Mouse (Mus musculus) hindbrain, embryonic 15.5 days (tissue): ENCODE measurements around the gene Cep164. TPM values are rescaled to one million over a fixed set of nuclear protein-coding genes. Genes with fewer than 3 reads are reported as not detected.

Source experiments
- ATAC-seq: fragments of 200-750 bp; cut with Nextera tagmentation; 2 replicates; pipeline ENCODE4 v1.8.0; 2017; ENCODE audit warnings: low read depth, moderate number of reproducible peaks, moderate TSS enrichment; ENCODE audit not compliant: low FRiP score
- H3K27ac ChIP-seq: fragments of 300-500 bp; sonication (generic); replicated peaks from 2 replicates; pipeline ENCODE4 v1.5.1; 2015; ENCODE audit warnings: mild to moderate bottlenecking, inconsistent platforms
- H3K27me3 ChIP-seq: fragments of 300-500 bp; sonication (generic); 2 replicates; pipeline ENCODE4 v1.6.1; 2015; ENCODE audit warnings: control low read depth, inconsistent platforms
- H3K36me3 ChIP-seq: fragments of 300-500 bp; sonication (generic); 2 replicates; pipeline ENCODE4 v1.6.1; 2015; ENCODE audit warnings: control low read depth, inconsistent platforms
- H3K4me1 ChIP-seq: fragments of 300-500 bp; sonication (generic); replicated peaks from 2 replicates; pipeline ENCODE4 v1.6.1; 2015; ENCODE audit warnings: control low read depth, inconsistent platforms
- H3K4me2 ChIP-seq: fragments of 300-500 bp; sonication (generic); 2 replicates; pipeline ENCODE4 v1.6.1; 2015; ENCODE audit warnings: moderate library complexity, mild to moderate bottlenecking, inconsistent platforms
- H3K4me3 ChIP-seq: fragments of 300-500 bp; sonication (generic); 2 replicates; pipeline ENCODE4 v1.5.1; 2015; ENCODE audit warnings: mild to moderate bottlenecking, inconsistent platforms
- H3K9ac ChIP-seq: fragments of 300-500 bp; sonication (generic); 2 replicates; pipeline ENCODE4 v1.6.1; 2015; ENCODE audit warnings: inconsistent platforms
- H3K9me3 ChIP-seq: fragments of 300-500 bp; sonication (generic); 2 replicates; pipeline ENCODE4 v1.6.1; 2016; ENCODE audit warnings: control low read depth, inconsistent platforms
- WGBS: fragments of 180-500 bp; shearing (Covaris S2); methylation state at CpG from one replicate; pipeline ENCODE4 v1.1.7; 2015; 5-methylcytosine and 5-hydroxymethylcytosine counted together
- polyA plus RNA-seq: library from polyadenylated mRNA; unstranded; fragments of >200 nt; fragmentation: Nextera tagmentation; extraction: Ambion mirVana; gene quantifications from 2 replicates; pipeline ENCODE4 v1.2.1, GENCODE M21; 2015

Gene Cep164
- 14.8 and 14.9 TPM in 2 replicates for polyA plus RNA-seq

DNA sequence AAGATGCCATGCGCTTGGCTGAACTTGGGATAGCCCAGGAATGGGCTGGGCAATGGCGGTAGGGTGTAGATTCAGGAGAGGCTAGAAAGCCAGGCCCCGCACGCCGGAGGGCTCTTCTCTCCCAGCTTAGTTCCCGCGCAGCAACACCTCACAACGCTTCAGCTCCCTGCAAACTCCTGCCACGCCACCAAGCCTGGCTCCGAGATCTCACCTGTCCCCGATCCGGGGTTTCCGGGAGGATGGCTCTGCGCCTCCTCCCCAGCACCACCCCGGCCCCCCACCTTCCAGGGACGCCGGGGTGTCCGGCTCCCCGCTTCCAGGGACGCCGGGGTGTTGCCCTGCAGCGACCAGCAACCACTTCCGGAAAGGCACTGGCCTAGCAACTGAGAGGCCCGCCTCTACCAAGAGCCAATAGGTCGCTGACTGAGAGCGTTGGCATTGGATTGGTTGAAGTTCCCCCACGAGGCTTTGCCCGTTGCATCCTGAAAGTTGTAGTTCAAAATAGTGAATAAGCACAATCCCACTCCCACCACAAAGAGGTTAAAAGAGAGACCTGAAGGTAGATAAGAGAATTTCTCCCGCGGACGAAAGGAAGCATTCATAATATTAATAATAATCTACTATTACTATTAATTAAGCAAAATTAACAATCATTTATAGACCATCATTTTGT lies at the start of gene Cep164:
Gene Cep164 (minus strand): TSS at position 401 of the 673 bp plus-strand sequence.
- ATAC-seq = peak; percentile 96
- Histone ChIP-seq H3K27me3 (no peaks in the 10 kb centered on the region), H3K27ac (peak within 1 kb of the TSS; percentile 70), H3K4me1 (peaks cover 19% of the 10 kb centered on the region), H3K9me3 (no peaks in the 10 kb centered on the region), H3K4me3 (peak within 1 kb of the TSS; percentile 52), H3K4me2 (peak within 1 kb of the TSS; percentile 87), H3K9ac (peak within 1 kb of the TSS; percentile 51), H3K36me3 (no peaks in the 10 kb centered on the region)
- WGBS = under 1% methylated on average over 31 of the region's 31 CpGs

DNA sequence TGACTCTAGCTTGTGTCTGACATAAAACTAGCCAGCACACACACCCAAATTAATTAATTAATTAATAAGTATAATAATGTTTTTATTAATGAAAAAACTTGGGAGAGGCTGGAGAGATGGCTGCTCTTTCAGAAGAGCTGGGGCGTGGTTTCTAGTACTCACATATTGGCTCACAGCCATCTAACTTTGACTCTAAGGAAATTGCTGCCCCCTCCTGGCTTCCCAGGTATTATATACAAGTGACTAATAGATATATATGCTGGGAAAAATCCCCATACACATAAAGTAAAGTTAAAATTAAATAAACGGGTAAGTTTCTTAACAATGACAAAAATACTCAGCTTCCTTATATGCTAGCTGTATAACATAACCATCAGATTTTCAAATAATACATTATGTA lies 49.4 kb upstream of the Cep164 start:
- no peaks in the 10 kb centered on the region for H3K27me3 ChIP-seq
- no peak overlapping the region for H3K9ac ChIP-seq
- H3K9me3 ChIP-seq = no peaks in the 10 kb centered on the region
- H3K27ac ChIP-seq = no peak overlapping the region
- no peak overlapping the region for H3K4me2 ChIP-seq
- no peaks in the 10 kb centered on the region for H3K4me1 ChIP-seq
- 85% methylated on average over 2 of the region's 2 CpGs for WGBS
- H3K36me3 ChIP-seq = peaks cover 49% of the 10 kb centered on the region
- no peak overlapping the region for H3K4me3 ChIP-seq
- ATAC-seq = no peak

DNA sequence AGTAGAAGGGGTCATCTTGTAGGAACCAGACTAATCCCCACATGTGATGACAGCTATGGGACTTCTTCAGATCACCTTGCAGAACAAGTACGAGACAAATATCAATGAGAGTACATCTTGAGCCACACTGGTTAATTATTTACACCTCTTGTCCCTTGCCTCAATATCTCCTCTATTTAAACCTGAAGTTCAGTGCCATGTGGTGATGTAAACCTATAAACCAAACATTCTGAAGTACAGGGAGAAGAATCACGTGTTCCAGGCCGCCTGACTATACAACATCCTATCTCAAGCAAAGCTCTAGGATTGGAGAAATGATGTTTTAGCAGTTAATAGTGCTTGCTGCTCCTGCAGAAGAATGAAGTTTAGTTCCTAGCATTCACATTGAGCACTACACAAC lies 41.8 kb upstream of the Cep164 start:
- H3K9ac ChIP-seq = no peak overlapping the region
- H3K36me3 ChIP-seq = peaks cover 75% of the 10 kb centered on the region
- H3K4me1 ChIP-seq = no peaks in the 10 kb centered on the region
- H3K9me3 ChIP-seq = no peaks in the 10 kb centered on the region
- no peak overlapping the region for H3K27ac ChIP-seq
- no peak for ATAC-seq
- H3K27me3 ChIP-seq = no peaks in the 10 kb centered on the region
- 93% methylated on average over 3 of the region's 3 CpGs for WGBS
- H3K4me3 ChIP-seq = no peak overlapping the region
- no peak overlapping the region for H3K4me2 ChIP-seq

DNA sequence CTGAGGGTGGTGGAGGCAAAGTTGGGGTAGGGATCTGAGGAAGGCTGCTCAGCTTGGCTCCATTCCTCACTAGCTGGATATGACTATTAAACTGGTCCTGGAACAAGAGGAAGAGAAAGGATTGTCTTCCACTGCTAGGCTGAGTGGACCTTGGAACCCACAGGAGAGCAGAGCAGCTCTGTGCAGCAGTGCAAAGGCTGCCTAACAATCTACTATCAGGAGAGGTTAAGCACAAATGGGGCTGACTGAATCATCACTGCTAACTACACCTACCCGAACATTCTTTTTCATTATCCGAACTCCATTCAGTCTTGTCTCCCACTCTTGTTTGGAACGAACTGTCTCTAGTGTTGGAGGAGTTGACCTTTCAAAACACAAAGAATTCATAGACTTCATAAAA lies 40.7 kb upstream of the Cep164 start:
- Histone ChIP-seq H3K9me3 (no peaks in the 10 kb centered on the region), H3K36me3 (peaks cover 85% of the 10 kb centered on the region)

DNA sequence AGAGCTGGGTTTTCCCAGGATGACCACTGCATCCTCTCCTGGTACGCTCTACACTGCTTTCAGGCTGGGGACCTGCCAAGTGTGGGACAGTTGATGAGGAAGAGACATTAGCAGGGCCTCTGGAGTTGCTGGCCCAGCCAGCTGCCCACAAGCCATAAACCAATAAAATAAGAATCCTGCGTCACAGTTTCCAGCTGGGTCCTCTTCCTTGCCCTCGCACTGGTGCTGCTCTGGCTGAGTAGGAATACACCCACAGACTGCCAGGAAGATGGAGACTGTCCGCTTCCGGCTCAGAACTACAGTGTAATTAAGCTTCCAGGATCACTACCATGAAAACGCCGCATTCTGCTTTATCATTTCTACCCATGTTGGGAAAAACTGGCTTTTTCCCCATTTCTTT lies 33.3 kb upstream of the Cep164 start:
- Histone ChIP-seq H3K9me3 (no peaks in the 10 kb centered on the region), H3K27ac (no peak overlapping the region), H3K36me3 (peaks cover 89% of the 10 kb centered on the region), H3K4me2 (no peak overlapping the region), H3K4me1 (no peaks in the 10 kb centered on the region), H3K9ac (no peak overlapping the region), H3K4me3 (no peak overlapping the region), H3K27me3 (no peaks in the 10 kb centered on the region)
- ATAC-seq = no peak
- 69% methylated on average over 7 of the region's 7 CpGs for WGBS

More for the DNA sequence above, 40.7 kb upstream of the Cep164 start:
- Histone ChIP-seq H3K4me3 (no peak overlapping the region), H3K27ac (no peak overlapping the region), H3K4me2 (no peak overlapping the region), H3K9ac (no peak overlapping the region), H3K27me3 (no peaks in the 10 kb centered on the region), H3K4me1 (no peaks in the 10 kb centered on the region)
- ATAC-seq = no peak
- WGBS = 94% methylated on average over 3 of the region's 3 CpGs

DNA sequence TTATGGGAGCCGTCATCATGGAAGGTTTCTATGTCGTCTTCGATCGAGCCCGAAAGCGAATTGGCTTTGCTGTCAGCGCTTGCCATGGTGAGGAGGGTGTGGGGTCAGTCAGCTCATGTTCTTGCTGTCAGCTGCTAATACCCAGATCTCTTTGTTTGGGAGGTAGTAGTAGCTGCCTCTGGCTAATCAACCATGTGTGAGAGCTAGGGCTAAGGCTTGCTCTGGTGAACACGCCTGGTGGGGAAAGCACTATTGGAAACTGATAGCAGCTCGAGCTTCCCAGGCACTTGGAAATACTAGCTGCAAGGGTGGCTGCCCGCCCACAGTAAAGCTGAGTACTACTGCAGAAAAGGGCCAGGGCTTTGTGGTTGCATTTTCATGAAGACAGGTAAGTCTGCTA lies 30.9 kb upstream of the Cep164 start:
- WGBS = 94% methylated on average over 10 of the region's 10 CpGs
- H3K36me3 ChIP-seq = peaks cover 77% of the 10 kb centered on the region
- H3K4me1 ChIP-seq = no peaks in the 10 kb centered on the region
- H3K27ac ChIP-seq = no peak overlapping the region
- no peaks in the 10 kb centered on the region for H3K27me3 ChIP-seq
- H3K4me3 ChIP-seq = no peak overlapping the region
- H3K9ac ChIP-seq = no peak overlapping the region
- H3K9me3 ChIP-seq = no peaks in the 10 kb centered on the region
- no peak for ATAC-seq
- H3K4me2 ChIP-seq = no peak overlapping the region

DNA sequence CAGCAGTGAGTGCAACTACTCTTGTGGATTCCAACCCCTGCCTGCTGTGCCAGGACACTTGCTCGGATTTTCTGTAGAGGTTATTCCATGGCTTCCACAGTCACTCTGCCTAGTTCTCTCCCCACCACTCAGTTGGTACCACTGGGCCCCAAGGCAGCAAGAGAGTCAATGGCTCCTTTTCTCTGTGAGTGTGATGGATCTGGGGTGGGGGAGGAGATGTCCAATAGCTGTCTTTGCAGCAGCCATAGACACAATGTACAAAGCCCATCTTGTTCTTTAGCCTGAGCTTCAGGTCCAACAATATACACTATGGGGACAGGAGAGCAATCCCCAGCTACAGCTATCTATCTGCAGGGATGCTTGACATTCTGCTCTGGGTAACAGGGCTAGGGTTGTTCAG lies 25.6 kb upstream of the Cep164 start:
- Histone ChIP-seq H3K27me3 (no peaks in the 10 kb centered on the region), H3K4me3 (no peak overlapping the region), H3K9me3 (no peaks in the 10 kb centered on the region), H3K36me3 (peaks cover 39% of the 10 kb centered on the region), H3K4me2 (no peak overlapping the region), H3K9ac (no peak overlapping the region), H3K27ac (no peak overlapping the region), H3K4me1 (peaks cover 22% of the 10 kb centered on the region)
- ATAC-seq = no peak
- WGBS = 73% methylated on average over 1 of the region's 1 CpGs

DNA sequence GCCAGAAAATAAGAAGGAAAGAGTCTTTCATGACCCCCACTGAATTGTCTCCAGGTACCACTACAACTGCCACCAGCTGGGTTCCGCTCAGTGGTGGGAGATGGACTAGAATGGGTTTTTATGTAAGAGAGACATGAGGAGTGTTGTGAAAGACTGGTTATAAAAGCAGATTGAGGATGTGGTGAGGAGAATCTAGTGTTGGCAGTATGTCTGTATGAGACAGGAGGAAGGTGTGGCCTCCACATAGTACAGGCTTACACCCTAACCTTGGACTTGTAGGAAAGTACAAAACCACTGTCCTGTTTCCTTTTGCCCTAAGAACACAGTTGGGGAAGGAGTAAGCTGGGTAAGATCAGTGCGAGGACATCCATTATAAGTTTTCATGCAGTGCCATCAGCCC lies 25.2 kb upstream of the Cep164 start:
- no peak for ATAC-seq
- Histone ChIP-seq H3K9ac (no peak overlapping the region), H3K27ac (no peak overlapping the region), H3K4me3 (no peak overlapping the region), H3K36me3 (peaks cover 34% of the 10 kb centered on the region), H3K4me2 (no peak overlapping the region), H3K27me3 (no peaks in the 10 kb centered on the region), H3K4me1 (peaks cover 24% of the 10 kb centered on the region), H3K9me3 (no peaks in the 10 kb centered on the region)
- 95% methylated on average over 2 of the region's 2 CpGs for WGBS

DNA sequence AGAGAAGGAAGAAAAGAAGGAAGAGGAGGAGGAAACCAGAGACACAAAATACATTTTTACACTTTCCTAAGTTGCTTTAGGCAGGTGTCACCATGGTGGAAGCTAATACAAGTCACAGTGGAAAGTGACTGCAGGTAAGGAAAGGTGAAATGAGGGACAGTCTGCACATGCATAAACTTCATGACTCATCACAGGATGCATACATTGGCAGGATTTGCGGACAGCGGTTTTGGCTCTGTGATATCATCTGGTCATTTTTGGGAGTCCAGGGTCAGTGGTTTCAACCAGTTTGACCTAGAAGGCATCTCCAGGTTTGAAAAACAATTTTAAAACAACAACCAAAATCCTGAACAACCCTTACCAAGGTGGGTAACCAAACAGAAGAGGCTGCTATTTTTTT lies 23.3 kb upstream of the Cep164 start:
- H3K9me3 ChIP-seq = no peaks in the 10 kb centered on the region
- no peak overlapping the region for H3K27ac ChIP-seq
- peaks cover 24% of the 10 kb centered on the region for H3K4me1 ChIP-seq
- no peak overlapping the region for H3K4me2 ChIP-seq
- H3K36me3 ChIP-seq = peaks cover 15% of the 10 kb centered on the region
- no peak for ATAC-seq
- H3K4me3 ChIP-seq = no peak overlapping the region
- H3K27me3 ChIP-seq = no peaks in the 10 kb centered on the region
- no peak overlapping the region for H3K9ac ChIP-seq
- WGBS = 94% methylated on average over 2 of the region's 2 CpGs

DNA sequence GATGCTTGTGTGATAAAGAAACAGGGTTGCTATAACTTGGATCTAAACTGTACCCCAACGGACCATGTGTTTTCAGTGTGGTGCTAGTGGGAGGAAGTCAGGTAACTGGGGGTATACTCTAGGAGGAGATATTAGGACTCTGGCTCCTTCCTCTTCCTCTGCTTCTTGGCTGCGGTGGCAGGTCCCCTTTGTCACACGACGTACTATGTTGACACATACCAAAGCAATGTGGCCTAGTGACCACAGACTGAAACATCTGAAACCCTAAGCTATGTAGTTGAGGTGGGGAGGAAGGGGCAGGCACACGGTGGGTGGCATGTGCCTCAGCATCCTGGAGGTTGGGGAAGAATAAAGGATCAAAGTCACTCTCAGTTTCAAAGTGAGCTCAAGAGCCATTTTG lies 22.8 kb upstream of the Cep164 start:
- peaks cover 12% of the 10 kb centered on the region; the same call in 1 of the 2 replicates for H3K36me3 ChIP-seq
- no peak overlapping the region for H3K4me2 ChIP-seq
- no peak overlapping the region for H3K4me3 ChIP-seq
- H3K27me3 ChIP-seq = no peaks in the 10 kb centered on the region
- H3K27ac ChIP-seq = no peak overlapping the region
- no peak for ATAC-seq
- WGBS = 78% methylated on average over 5 of the region's 5 CpGs
- H3K9me3 ChIP-seq = no peaks in the 10 kb centered on the region
- H3K9ac ChIP-seq = no peak overlapping the region
- peaks cover 24% of the 10 kb centered on the region for H3K4me1 ChIP-seq

DNA sequence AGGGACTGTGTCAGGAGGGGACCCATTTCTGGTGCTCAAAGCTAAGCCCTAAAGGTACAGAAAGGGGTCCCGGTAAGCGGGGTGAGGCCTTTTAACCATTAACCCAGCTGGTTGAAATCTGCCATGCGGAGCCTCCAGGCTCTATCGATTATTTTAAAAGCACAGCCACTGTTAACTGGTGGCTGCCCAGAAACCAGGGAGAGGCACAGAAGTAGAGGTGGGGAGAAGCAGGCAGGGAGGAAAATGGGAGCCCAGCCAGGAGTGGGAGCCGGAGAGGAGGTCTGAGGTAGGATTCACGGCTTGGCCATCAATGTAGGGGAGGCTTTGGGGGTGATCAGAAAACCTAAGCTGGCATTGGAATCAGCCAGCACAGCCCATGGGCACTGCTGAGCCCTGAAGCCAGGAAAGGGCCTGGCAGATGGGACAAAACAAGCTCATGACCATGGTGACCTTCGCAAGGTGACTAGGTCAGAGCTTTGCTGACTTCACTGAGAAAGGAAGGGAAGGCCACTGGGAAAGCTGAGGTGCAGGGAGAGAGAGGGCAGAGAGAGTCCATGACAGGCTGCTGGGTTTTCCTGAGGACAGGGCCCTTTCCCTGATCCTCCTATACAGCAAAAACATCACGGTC lies 22.2 kb upstream of the Cep164 start:
- peaks cover 12% of the 10 kb centered on the region; the same call in 1 of the 2 replicates for H3K36me3 ChIP-seq

DNA sequence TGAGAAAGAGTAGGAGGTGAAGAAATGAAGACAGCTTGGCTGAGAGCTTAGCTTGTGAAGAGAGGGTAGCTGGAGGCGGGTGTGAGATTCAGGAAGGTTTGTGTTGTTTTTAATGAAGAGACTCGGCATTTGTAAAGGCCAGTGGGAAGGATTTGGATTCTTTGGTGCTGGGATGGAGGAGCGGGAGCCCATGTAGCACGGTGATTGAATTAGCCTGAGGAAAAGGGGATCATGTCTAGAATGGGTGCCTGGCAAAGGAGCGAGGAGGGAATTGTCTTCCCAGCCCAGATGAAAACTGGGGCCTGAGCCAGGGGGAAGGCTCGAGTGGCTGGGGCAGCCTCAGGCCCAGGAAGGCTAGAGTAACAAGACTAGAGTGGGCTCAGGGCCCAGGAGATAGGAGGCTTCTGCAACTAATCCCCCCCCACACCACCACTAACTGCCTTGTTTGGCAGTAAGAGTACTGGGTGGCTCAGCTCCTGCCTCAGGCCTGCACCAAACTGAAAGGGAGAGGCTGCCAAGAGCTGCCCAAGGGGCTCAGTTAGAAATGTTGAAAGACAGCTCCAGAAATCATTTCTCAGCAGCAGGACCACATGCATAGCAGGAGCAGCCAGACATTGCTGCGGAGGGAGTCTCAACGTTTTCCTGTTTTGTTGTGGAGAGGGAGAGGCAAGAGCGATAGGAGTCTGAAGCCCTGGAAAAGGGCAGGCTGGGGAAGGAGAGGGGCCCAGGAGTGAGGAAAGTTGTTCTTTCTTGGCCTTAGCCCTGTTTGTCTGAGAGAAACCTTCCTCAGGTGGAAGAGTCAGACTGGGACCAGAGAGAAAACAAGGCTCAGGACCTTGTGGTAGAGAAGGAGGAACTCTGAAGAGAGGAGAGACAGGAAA lies 21.3 kb upstream of the Cep164 start:
- H3K4me1 ChIP-seq = peaks cover 29% of the 10 kb centered on the region
- H3K36me3 ChIP-seq = peaks cover 9% of the 10 kb centered on the region; the same call in 1 of the 2 replicates
- no peak overlapping the region for H3K4me3 ChIP-seq
- 66% methylated on average over 9 of the region's 9 CpGs for whole genome bisulfite sequencing
- no peak overlapping the region for H3K4me2 ChIP-seq
- H3K27me3 ChIP-seq = no peaks in the 10 kb centered on the region
- ATAC-seq = peak; percentile 76
- H3K9ac ChIP-seq = no peak overlapping the region
- H3K27ac ChIP-seq = peak overlapping the region; percentile 70
- H3K9me3 ChIP-seq = no peaks in the 10 kb centered on the region

More for the DNA sequence above, 22.2 kb upstream of the Cep164 start:
- no peak for ATAC-seq
- no peaks in the 10 kb centered on the region for H3K27me3 ChIP-seq
- peaks cover 24% of the 10 kb centered on the region for H3K4me1 ChIP-seq
- no peak overlapping the region for H3K4me3 ChIP-seq
- no peaks in the 10 kb centered on the region for H3K9me3 ChIP-seq
- no peak overlapping the region for H3K4me2 ChIP-seq
- no peak overlapping the region for H3K9ac ChIP-seq
- WGBS = 73% methylated on average over 8 of the region's 8 CpGs
- H3K27ac ChIP-seq = peak overlapping the region; percentile 70
